Mouse (Mus musculus) kidney, adult 18-20 months (tissue): ENCODE data around the gene Nr2e3.
A peak's percentile ranks its signal among the peaks of the same experiment; 100 is the strongest.
"Not testable (repeated sequence)": the region's sequence is repeated elsewhere in the genome, so short reads cannot be mapped to it uniquely, and the experiment has no call there.

Source experiments
- DNase-seq: peaks from one replicate; pipeline ENCODE4 v3.0.0; 2021

The Nr2e3 gene

GRCm38 (mm10) chr9:59960559-59960958, at the start of gene Nr2e3:
Nr2e3 (minus strand) TSS chr9:59960659.
- DNase-seq, result no peak

GRCm38 (mm10) chr9:60008936-60009335, 48.5 kb upstream of the Nr2e3 start:
- DNase-seq, result no peak

- DNase-seq, result no peak
Measured at GRCm38 (mm10) chr9:60002323-60002722, 41.9 kb upstream of the Nr2e3 start.

- no peak for DNase-seq
Measured at GRCm38 (mm10) chr9:60001444-60001843, 41.0 kb upstream of the Nr2e3 start.

GRCm38 (mm10) chr9:59997725-59998124, 37.3 kb upstream of the Nr2e3 start:
- DNase-seq, result no peak

GRCm38 (mm10) chr9:59991407-59991806, 30.9 kb upstream of the Nr2e3 start:
- DNase-seq, result no peak

GRCm38 (mm10) chr9:59989864-59990263, 29.4 kb upstream of the Nr2e3 start:
- DNase-seq, result peak; percentile 59

- DNase-seq, result no peak
Measured at GRCm38 (mm10) chr9:59985900-59986572, 25.6 kb upstream of the Nr2e3 start.

- DNase-seq, result no peak
Measured at GRCm38 (mm10) chr9:59981116-59981515, 20.7 kb upstream of the Nr2e3 start.

- DNase-seq, result no peak
Measured at GRCm38 (mm10) chr9:59971263-59971662, 10.8 kb upstream of the Nr2e3 start.

GRCm38 (mm10) chr9:59969383-59969782, 8.9 kb upstream of the Nr2e3 start:
- DNase-seq, result peak; percentile 43

GRCm38 (mm10) chr9:59965046-59965445, 4.6 kb upstream of the Nr2e3 start:
- DNase-seq, result no peak

GRCm38 (mm10) chr9:59964367-59964766, 3.9 kb upstream of the Nr2e3 start:
- no peak for DNase-seq

GRCm38 (mm10) chr9:59961201-59961955, 919 bp upstream of the Nr2e3 start:
- DNase-seq, result no peak

GRCm38 (mm10) chr9:59959276-59959675, 1.2 kb downstream of the Nr2e3 start:
- DNase-seq, result peak; percentile 78

- DNase-seq, result not testable (repeated sequence)
Measured at GRCm38 (mm10) chr9:59958115-59958514, 2.3 kb downstream of the Nr2e3 start.

- DNase-seq, result no peak
Measured at GRCm38 (mm10) chr9:59956496-59956895, 4.0 kb downstream of the Nr2e3 start.

GRCm38 (mm10) chr9:59955692-59956091, 4.8 kb downstream of the Nr2e3 start:
- DNase-seq, result no peak

GRCm38 (mm10) chr9:59955199-59955598, 5.3 kb downstream of the Nr2e3 start:
- no peak for DNase-seq

- no peak for DNase-seq
Measured at GRCm38 (mm10) chr9:59953556-59953955, 6.9 kb downstream of the Nr2e3 start.

- no peak for DNase-seq
Measured at GRCm38 (mm10) chr9:59952515-59953070, 7.9 kb downstream of the Nr2e3 start.

GRCm38 (mm10) chr9:59951943-59952342, 8.5 kb downstream of the Nr2e3 start:
- DNase-seq, result no peak

- no peak for DNase-seq
Measured at GRCm38 (mm10) chr9:59951001-59951750, 9.3 kb downstream of the Nr2e3 start.
